Mouse (Mus musculus): ENCODE results near the gene Fgf18. TPM values are rescaled to one million over a fixed set of nuclear protein-coding genes. Genes with fewer than 3 reads are reported as not detected.

The Fgf18 gene
- polyA plus RNA-seq, 1 experiment: not detected

GRCm38 (mm10) chr11:33176525-33177245 is 29.5 kb upstream of the Fgf18 start:
- H3K27ac ChIP-seq (ENCODE audit: insufficient read depth, low read depth, low read length): no peak overlapping the region
- no peak overlapping the region for H3K4me3 ChIP-seq (ENCODE audit: insufficient read depth, low read depth, low read length)
- no peak for TF ChIP-seq POLR2A (IDR thresholded peaks at IDR 0.05; ENCODE audit: insufficient read depth, low read depth, low read length)
- peak; percentile 50; the same call in 1 of the 2 replicates for TF ChIP-seq CTCF (IDR thresholded peaks at IDR 0.05; ENCODE audit: insufficient read depth, low read depth, low read length)
- no peaks in the 10 kb centered on the region for H3K4me1 ChIP-seq (ENCODE audit: control insufficient read depth, insufficient read depth, low read length)
- 35% methylated on average over 20 of the region's 20 CpGs for WGBS

DNA sequence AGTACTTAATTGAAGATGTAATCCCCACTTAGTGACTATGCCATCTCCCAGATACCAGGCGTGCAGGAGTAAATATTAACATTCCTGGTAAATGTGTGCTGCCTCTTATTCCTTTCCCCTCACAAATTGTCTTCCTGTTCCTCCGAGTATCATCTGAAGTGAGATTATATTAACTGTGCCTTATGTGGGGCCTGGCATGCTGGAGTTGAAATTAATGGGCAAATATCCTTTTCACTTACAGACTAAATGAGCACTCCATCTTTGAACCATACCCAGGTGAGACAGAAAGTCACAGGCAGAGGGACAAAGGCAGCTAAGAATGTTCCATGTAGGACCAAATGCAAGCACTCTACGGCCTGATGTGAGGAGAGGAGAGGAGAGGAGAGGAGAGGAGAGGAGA is 28.6 kb upstream of the Fgf18 start:
- TF ChIP-seq CTCF (IDR thresholded peaks at IDR 0.05; ENCODE audit: insufficient read depth, low read depth, low read length) (no peak), POLR2A (IDR thresholded peaks at IDR 0.05; ENCODE audit: insufficient read depth, low read depth, low read length) (no peak)
- Histone ChIP-seq H3K27ac (ENCODE audit: insufficient read depth, low read depth, low read length) (no peak overlapping the region), H3K4me1 (ENCODE audit: control insufficient read depth, insufficient read depth, low read length) (no peaks in the 10 kb centered on the region), H3K4me3 (ENCODE audit: insufficient read depth, low read depth, low read length) (no peak overlapping the region)
- 85% methylated on average over 3 of the region's 3 CpGs for WGBS

- Histone ChIP-seq H3K4me3 (ENCODE audit: insufficient read depth, low read depth, low read length) (no peak overlapping the region), H3K4me1 (ENCODE audit: control insufficient read depth, insufficient read depth, low read length) (no peaks in the 10 kb centered on the region), H3K27ac (ENCODE audit: insufficient read depth, low read depth, low read length) (no peak overlapping the region)
- whole genome bisulfite sequencing: 24% methylated on average over 9 of the region's 9 CpGs
- TF ChIP-seq CTCF (IDR thresholded peaks at IDR 0.05; ENCODE audit: insufficient read depth, low read depth, low read length): no peak
- no peak for TF ChIP-seq POLR2A (IDR thresholded peaks at IDR 0.05; ENCODE audit: insufficient read depth, low read depth, low read length)
Observed at GRCm38 (mm10) chr11:33170489-33170888, 23.3 kb upstream of the Fgf18 start.

- H3K4me3 ChIP-seq (ENCODE audit: insufficient read depth, low read depth, low read length): peak within 1 kb of the TSS; percentile 85
- TF ChIP-seq CTCF (IDR thresholded peaks at IDR 0.05; ENCODE audit: insufficient read depth, low read depth, low read length) (no peak), POLR2A (IDR thresholded peaks at IDR 0.05; ENCODE audit: insufficient read depth, low read depth, low read length) (peak; percentile 67)
- WGBS: 4% methylated on average over 49 of the region's 49 CpGs
- H3K4me1 ChIP-seq (ENCODE audit: control insufficient read depth, insufficient read depth, low read length): no peaks in the 10 kb centered on the region
- H3K27ac ChIP-seq (ENCODE audit: insufficient read depth, low read depth, low read length): peak within 1 kb of the TSS; percentile 91
Observed at GRCm38 (mm10) chr11:33162998-33163506, 15.9 kb upstream of the Fgf18 start, which contains the start of gene Npm1. TSS of gene Npm1 (minus strand) at chr11:33163206.

DNA sequence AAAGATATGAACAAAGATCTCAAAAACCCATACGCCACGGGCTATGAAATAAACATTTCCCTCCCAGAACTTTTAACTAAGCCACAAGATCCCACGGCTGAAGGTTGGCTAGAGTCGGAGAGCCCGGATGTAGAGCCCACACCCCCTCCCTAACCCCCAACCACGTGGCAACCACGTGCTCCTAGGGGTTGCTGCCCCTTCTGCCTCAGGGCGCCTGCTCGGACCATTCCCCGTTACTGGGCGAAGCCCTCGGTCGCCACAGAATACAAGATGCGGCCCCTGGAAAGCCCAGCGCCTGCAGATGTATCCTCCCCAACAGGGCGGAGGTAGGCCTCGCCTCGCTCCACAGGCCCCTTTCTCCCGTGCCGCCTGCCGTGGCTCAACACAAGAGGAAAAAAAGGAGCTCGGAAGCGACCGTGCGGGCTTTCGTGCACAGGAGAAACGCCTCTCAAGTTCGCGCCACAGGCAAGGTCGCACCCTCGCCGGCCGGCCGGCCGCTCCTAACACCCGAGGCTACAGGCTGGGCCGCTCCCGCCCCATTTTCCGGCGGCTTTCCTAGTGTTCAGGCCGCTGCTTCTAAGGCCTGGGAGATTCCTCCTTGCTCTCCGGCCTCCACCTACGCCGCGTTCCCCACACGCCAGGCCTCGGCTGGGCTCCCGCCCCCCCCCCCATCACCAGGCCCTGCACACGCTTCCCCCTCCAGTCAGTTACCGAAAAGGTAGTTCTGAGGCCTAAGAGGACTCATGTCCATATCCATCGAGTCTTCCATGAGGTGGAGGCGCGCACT is 15.2 kb upstream of the Fgf18 start:
- Histone ChIP-seq H3K4me1 (ENCODE audit: control insufficient read depth, insufficient read depth, low read length) (no peaks in the 10 kb centered on the region), H3K4me3 (ENCODE audit: insufficient read depth, low read depth, low read length) (peak overlapping the region; percentile 85), H3K27ac (ENCODE audit: insufficient read depth, low read depth, low read length) (peak overlapping the region; percentile 24; the same call in 1 of the 2 replicates)
- TF ChIP-seq POLR2A (IDR thresholded peaks at IDR 0.05; ENCODE audit: insufficient read depth, low read depth, low read length): no peak
- TF ChIP-seq CTCF (IDR thresholded peaks at IDR 0.05; ENCODE audit: insufficient read depth, low read depth, low read length): no peak
- 2% methylated on average over 52 of the region's 53 CpGs for WGBS

GRCm38 (mm10) chr11:33159741-33160140 is 12.5 kb upstream of the Fgf18 start:
- WGBS: 94% methylated on average over 3 of the region's 3 CpGs
- Histone ChIP-seq H3K4me1 (ENCODE audit: control insufficient read depth, insufficient read depth, low read length) (no peaks in the 10 kb centered on the region), H3K27ac (ENCODE audit: insufficient read depth, low read depth, low read length) (no peak overlapping the region), H3K4me3 (ENCODE audit: insufficient read depth, low read depth, low read length) (no peak overlapping the region)
- TF ChIP-seq CTCF (IDR thresholded peaks at IDR 0.05; ENCODE audit: insufficient read depth, low read depth, low read length): no peak
- no peak for TF ChIP-seq POLR2A (IDR thresholded peaks at IDR 0.05; ENCODE audit: insufficient read depth, low read depth, low read length)

GRCm38 (mm10) chr11:33157453-33158196 is 10.4 kb upstream of the Fgf18 start:
- Histone ChIP-seq H3K27ac (ENCODE audit: insufficient read depth, low read depth, low read length) (no peak overlapping the region), H3K4me1 (ENCODE audit: control insufficient read depth, insufficient read depth, low read length) (no peaks in the 10 kb centered on the region), H3K4me3 (ENCODE audit: insufficient read depth, low read depth, low read length) (no peak overlapping the region)
- 73% methylated on average over 2 of the region's 2 CpGs for WGBS
- no peak for TF ChIP-seq CTCF (IDR thresholded peaks at IDR 0.05; ENCODE audit: insufficient read depth, low read depth, low read length)
- TF ChIP-seq POLR2A (IDR thresholded peaks at IDR 0.05; ENCODE audit: insufficient read depth, low read depth, low read length): no peak

DNA sequence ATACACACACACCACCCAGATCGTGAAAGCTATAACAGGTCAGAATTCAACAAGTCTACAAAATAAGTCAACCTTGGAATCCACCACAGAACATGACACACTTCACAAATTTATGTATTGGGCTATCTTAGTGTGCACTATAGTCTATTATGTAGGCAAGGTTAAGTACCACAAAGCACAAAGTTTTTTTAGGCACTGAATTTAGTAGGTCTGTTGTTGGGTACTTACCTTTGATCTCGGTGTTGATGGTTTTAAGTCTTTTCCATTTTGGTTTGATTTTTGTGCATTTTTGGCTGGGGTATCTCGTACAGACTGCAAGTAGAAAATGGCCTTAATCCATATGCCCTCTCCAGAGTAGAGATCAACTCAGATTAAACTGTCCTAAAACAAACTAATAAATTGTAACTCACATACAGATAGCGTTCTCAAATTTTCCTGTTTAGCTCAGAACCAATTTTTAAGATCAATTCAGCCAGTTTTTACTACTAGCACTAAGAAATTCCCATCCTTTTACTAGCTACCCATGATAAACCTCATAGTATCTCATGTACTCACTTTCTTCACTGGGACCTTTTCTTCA is 9.3 kb upstream of the Fgf18 start:
- TF ChIP-seq POLR2A (IDR thresholded peaks at IDR 0.05; ENCODE audit: insufficient read depth, low read depth, low read length) (no peak), CTCF (IDR thresholded peaks at IDR 0.05; ENCODE audit: insufficient read depth, low read depth, low read length) (no peak)
- Histone ChIP-seq H3K4me1 (ENCODE audit: control insufficient read depth, insufficient read depth, low read length) (no peaks in the 10 kb centered on the region), H3K27ac (ENCODE audit: insufficient read depth, low read depth, low read length) (no peak overlapping the region), H3K4me3 (ENCODE audit: insufficient read depth, low read depth, low read length) (no peak overlapping the region)
- 88% methylated on average over 4 of the region's 4 CpGs for WGBS

Data from olfactory bulb, adult 2 months (tissue).